Mouse (Mus musculus): Measurements from ENCODE around the gene Slc10a7.

GRCm38 (mm10) chr8:78732995-78733512 lies 223.9 kb downstream of the Slc10a7 start:
- no peak for TF ChIP-seq POLR2A (IDR thresholded peaks at IDR 0.05; ENCODE audit: low read depth, low read length)
- TF ChIP-seq CTCF (IDR thresholded peaks at IDR 0.05; ENCODE audit: borderline replicate concordance, insufficient read depth, low read length): no peak

Measured in embryonic fibroblast, embryonic 13.5 days (primary cell).